Mouse (Mus musculus): Measurements from ENCODE around the gene Antxr2.

Gene Antxr2

GRCm38 (mm10) chr5:98030902-98031641, at the start of gene Antxr2:
Gene Antxr2 (minus strand): TSS chr5:98031043.
- DNase-seq (ENCODE audit: extremely low read depth, low read depth, low spot score) = no peak

GRCm38 (mm10) chr5:98076612-98077011, 45.8 kb upstream of the Antxr2 start:
- DNase-seq (ENCODE audit: extremely low read depth, low read depth, low spot score) = no peak

GRCm38 (mm10) chr5:98069191-98069590, 38.3 kb upstream of the Antxr2 start:
- DNase-seq (ENCODE audit: extremely low read depth, low read depth, low spot score) = no peak

- no peak for DNase-seq (ENCODE audit: extremely low read depth, low read depth, low spot score)
These were observed 24.4 kb upstream of the Antxr2 start for GRCm38 (mm10) chr5:98055275-98055674.

GRCm38 (mm10) chr5:98054834-98055233, 24.0 kb upstream of the Antxr2 start:
- no peak for DNase-seq (ENCODE audit: extremely low read depth, low read depth, low spot score)

- no peak for DNase-seq (ENCODE audit: extremely low read depth, low read depth, low spot score)
These were observed 4.1 kb upstream of the Antxr2 start for GRCm38 (mm10) chr5:98034928-98035327.

GRCm38 (mm10) chr5:98034207-98034606, 3.4 kb upstream of the Antxr2 start:
- DNase-seq (ENCODE audit: extremely low read depth, low read depth, low spot score) = no peak

GRCm38 (mm10) chr5:98032803-98033420, 2.1 kb upstream of the Antxr2 start:
- DNase-seq (ENCODE audit: extremely low read depth, low read depth, low spot score) = no peak

- no peak for DNase-seq (ENCODE audit: extremely low read depth, low read depth, low spot score)
These were observed 547 bp downstream of the Antxr2 start for GRCm38 (mm10) chr5:98030091-98030901.

GRCm38 (mm10) chr5:98027688-98028389, 3.0 kb downstream of the Antxr2 start:
- DNase-seq (ENCODE audit: extremely low read depth, low read depth, low spot score) = no peak

GRCm38 (mm10) chr5:98025921-98026320, 4.9 kb downstream of the Antxr2 start:
- no peak for DNase-seq (ENCODE audit: extremely low read depth, low read depth, low spot score)

GRCm38 (mm10) chr5:98024545-98024944, 6.3 kb downstream of the Antxr2 start:
- no peak for DNase-seq (ENCODE audit: extremely low read depth, low read depth, low spot score)

GRCm38 (mm10) chr5:98021518-98021917, 9.3 kb downstream of the Antxr2 start:
- no peak for DNase-seq (ENCODE audit: extremely low read depth, low read depth, low spot score)

- no peak for DNase-seq (ENCODE audit: extremely low read depth, low read depth, low spot score)
These were observed 10.2 kb downstream of the Antxr2 start for GRCm38 (mm10) chr5:98020658-98021057.

GRCm38 (mm10) chr5:98019396-98019795, 11.4 kb downstream of the Antxr2 start:
- DNase-seq (ENCODE audit: extremely low read depth, low read depth, low spot score) = no peak

- no peak for DNase-seq (ENCODE audit: extremely low read depth, low read depth, low spot score)
These were observed 12.7 kb downstream of the Antxr2 start for GRCm38 (mm10) chr5:98018162-98018561.

- DNase-seq (ENCODE audit: extremely low read depth, low read depth, low spot score) = no peak
These were observed 14.3 kb downstream of the Antxr2 start for GRCm38 (mm10) chr5:98016247-98017203.

GRCm38 (mm10) chr5:98005751-98006150, 25.1 kb downstream of the Antxr2 start:
- no peak for DNase-seq (ENCODE audit: extremely low read depth, low read depth, low spot score)

- DNase-seq (ENCODE audit: extremely low read depth, low read depth, low spot score) = no peak
These were observed 31.5 kb downstream of the Antxr2 start for GRCm38 (mm10) chr5:97999261-97999824.

All from fat pad, adult 2 months (tissue).